Mouse (Mus musculus): ENCODE data around the gene Lefty2. TPM values are rescaled to one million over a fixed set of nuclear protein-coding genes. Genes with fewer than 3 reads are reported as not detected.
A peak's percentile ranks its signal among the peaks of the same experiment; 100 is the strongest.

Lefty2 gene
- polyA plus RNA-seq, 1 experiment from 2014 or later = 0.26 TPM

DNA sequence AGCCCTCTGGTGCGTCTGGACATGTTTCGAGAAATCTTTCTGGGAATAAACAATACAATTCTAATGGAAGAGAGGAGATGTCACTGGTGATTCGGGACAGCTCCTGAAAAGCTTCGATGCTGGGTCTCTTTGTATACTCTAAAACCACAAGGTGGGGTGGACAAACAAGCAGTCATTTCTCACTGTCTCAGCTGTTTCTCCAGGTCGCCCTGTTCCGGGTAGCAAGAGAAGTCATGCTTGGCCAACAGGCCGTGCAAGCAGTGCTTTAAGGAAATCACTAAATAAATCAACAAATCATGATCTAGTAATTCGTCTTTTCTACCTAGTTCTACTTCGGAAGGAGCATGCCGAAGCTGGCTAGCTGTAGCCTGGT, 10.7 kb downstream of the Lefty2 start:
- 38% methylated on average over 10 of the region's 10 CpGs for WGBS
- H3K9me3 ChIP-seq = no peaks in the 10 kb centered on the region
- peak overlapping the region; percentile 95 for H3K4me2 ChIP-seq
- peak; percentile 9; the same call in 1 of the 2 replicates for ATAC-seq (ENCODE audit: low FRiP score)
- H3K27ac ChIP-seq = no peak overlapping the region; the same call in 1 of the 2 replicates
- H3K27me3 ChIP-seq = no peaks in the 10 kb centered on the region
- H3K9ac ChIP-seq = peak overlapping the region; percentile 30
- H3K36me3 ChIP-seq = peaks cover 29% of the 10 kb centered on the region
- peak overlapping the region; percentile 85 for H3K4me3 ChIP-seq
- H3K4me1 ChIP-seq (replicated peaks) = peaks cover 25% of the 10 kb centered on the region

DNA sequence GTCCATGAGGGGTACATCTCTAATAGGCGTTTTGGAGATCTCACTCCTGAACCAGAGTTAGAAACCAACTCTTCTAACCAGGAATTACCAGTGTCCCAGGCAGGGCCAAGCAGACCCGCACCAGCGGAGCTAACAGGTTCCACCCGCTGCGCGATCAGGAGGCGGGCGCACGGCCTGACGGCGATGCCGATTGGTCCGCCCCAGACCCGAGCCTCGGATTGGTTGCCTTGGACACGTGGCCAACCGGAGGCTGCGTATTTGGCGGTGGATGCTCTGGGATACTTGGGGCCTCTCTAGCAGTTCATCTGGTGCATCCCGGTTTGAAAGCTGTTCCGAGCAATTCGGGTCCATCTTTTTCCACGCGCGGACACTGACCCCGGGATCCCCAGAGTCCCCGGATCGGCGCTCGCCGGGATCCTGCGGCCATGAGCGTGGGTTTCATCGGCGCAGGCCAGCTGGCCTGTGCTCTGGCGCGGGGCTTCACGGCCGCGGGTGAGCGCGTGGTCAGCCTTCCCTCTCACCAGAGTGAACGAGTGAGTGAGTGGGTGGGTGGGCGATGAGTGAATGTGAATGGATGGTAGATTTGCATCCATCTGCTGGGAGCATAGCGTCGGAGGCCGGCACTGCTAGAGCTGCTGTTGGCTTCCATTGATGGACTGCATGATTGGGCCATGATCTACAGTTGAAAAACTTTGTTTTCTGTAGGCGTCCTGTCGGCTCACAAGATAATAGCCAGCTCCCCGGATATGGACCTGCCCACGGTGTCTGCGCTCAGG, 11.3 kb downstream of the Lefty2 start, which contains the start of gene Pycr2:
Gene Pycr2, plus strand, starts transcription at position 255 of the 776 bp plus-strand sequence.
- ATAC-seq (ENCODE audit: low FRiP score) = peak; percentile 97
- Histone ChIP-seq H3K4me3 (peak within 1 kb of the TSS; percentile 85), H3K9me3 (no peaks in the 10 kb centered on the region), H3K9ac (peak within 1 kb of the TSS; percentile 94), H3K4me1 (replicated peaks) (peaks cover 25% of the 10 kb centered on the region), H3K27me3 (no peaks in the 10 kb centered on the region), H3K27ac (peak within 1 kb of the TSS; percentile 90), H3K4me2 (peak within 1 kb of the TSS; percentile 95), H3K36me3 (peaks cover 34% of the 10 kb centered on the region)
- under 1% methylated on average over 52 of the region's 52 CpGs for WGBS

DNA sequence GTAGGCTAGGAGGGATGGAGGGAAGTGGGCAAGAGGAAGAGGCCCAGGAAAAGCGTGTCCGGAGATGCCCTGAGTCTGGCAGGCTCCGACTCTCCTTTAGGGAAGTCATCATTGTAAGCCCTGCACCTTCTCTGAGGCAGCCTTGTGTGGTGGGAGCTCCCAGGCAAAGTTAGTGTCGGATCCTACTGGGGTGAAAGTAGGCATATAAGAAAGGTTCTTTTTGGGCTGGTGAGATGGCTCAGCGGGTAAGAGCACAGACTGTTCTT, 11.8 kb downstream of the Lefty2 start:
- no peaks in the 10 kb centered on the region for H3K27me3 ChIP-seq
- 5% methylated on average over 5 of the region's 5 CpGs for WGBS
- ATAC-seq (ENCODE audit: low FRiP score) = no peak; the same call in 1 of the 2 replicates

DNA sequence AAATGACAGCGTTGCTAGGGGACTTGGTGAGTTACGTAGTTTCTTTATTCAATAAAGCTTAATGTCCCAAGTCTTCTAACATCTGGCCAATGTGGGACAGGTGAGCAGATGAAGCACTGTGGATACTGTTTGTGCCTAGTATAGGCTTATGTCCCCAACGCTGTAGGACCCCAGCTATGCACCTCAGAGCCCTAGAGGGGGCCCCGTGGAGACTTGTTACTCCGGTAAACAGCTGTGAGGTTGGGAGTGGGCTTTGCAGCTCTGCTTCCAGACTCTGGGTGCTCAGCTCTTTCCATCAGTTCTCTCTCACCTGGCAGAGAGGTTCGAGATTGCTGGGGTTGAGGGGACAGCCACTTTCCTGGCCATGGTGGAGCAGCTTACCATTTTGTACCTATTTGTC, 12.4 kb downstream of the Lefty2 start:
- Histone ChIP-seq H3K4me2 (peak overlapping the region; percentile 95), H3K27me3 (no peaks in the 10 kb centered on the region), H3K36me3 (peaks cover 34% of the 10 kb centered on the region), H3K9ac (peak overlapping the region; percentile 94), H3K4me3 (peak overlapping the region; percentile 85), H3K9me3 (no peaks in the 10 kb centered on the region), H3K4me1 (replicated peaks) (peaks cover 25% of the 10 kb centered on the region), H3K27ac (no peak overlapping the region)
- WGBS = 70% methylated on average over 6 of the region's 6 CpGs
- ATAC-seq (ENCODE audit: low FRiP score) = no peak

More for the DNA sequence above, 11.8 kb downstream of the Lefty2 start:
- Histone ChIP-seq H3K4me3 (peak overlapping the region; percentile 85), H3K27ac (peak overlapping the region; percentile 90; the same call in 1 of the 2 replicates), H3K4me2 (peak overlapping the region; percentile 95), H3K4me1 (replicated peaks) (peaks cover 25% of the 10 kb centered on the region), H3K9ac (peak overlapping the region; percentile 94), H3K36me3 (peaks cover 34% of the 10 kb centered on the region), H3K9me3 (no peaks in the 10 kb centered on the region)

DNA sequence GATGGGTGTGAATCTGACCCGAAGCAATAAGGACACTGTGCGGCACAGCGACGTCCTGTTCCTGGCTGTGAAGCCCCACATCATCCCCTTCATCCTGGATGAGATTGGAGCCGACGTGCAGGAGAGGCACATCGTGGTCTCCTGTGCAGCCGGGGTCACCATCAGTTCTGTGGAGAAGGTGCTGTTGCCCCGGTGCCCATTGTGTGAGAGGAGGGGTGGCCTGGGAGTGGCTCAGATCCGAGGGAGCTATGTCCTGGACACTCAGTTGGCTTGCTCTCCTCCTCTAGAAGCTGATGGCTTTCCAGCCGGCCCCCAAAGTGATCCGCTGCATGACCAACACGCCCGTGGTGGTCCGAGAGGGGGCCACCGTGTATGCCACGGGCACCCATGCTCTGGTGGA, 13.0 kb downstream of the Lefty2 start:
- H3K4me1 ChIP-seq (replicated peaks) = peaks cover 25% of the 10 kb centered on the region
- H3K36me3 ChIP-seq = peaks cover 34% of the 10 kb centered on the region
- peak overlapping the region; percentile 85; the same call in 1 of the 2 replicates for H3K4me3 ChIP-seq
- 96% methylated on average over 17 of the region's 17 CpGs for WGBS
- no peak overlapping the region for H3K27ac ChIP-seq
- H3K27me3 ChIP-seq = no peaks in the 10 kb centered on the region
- ATAC-seq (ENCODE audit: low FRiP score) = no peak
- peak overlapping the region; percentile 95 for H3K4me2 ChIP-seq
- peak overlapping the region; percentile 94; the same call in 1 of the 2 replicates for H3K9ac ChIP-seq
- no peaks in the 10 kb centered on the region for H3K9me3 ChIP-seq

DNA sequence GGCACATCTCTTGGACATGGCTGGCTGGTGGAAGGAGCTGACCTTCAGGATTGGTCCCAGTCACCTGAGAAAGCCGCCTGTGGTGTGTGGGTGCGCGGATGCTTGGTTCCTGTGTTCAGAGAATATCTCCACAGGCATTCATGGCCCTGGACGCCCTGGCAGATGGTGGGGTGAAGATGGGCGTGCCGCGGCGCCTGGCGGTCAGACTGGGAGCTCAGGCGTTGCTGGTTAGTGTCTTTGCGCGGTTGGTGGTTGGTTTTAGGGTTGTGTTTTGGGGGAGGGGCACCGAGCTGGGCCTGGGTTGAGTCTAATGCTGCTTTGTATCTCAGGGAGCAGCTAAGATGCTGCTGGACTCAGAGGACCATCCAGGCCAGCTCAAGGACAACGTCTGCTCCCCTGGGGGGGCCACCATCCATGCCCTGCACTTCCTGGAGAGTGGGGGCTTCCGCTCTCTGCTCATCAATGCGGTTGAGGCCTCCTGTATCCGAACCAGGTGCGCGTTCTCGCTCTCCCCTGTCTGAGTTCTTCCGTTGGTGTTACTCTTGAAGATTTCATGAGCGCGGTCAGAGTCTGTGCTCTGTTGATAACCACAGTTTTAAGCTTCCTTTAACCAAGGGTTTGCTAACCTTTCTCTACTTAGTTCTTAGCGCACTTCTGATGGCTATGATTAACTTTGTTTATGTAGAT, 13.7 kb downstream of the Lefty2 start:
- Histone ChIP-seq H3K4me2 (no peak overlapping the region), H3K9ac (no peak overlapping the region)
- ATAC-seq (ENCODE audit: low FRiP score) = no peak

DNA sequence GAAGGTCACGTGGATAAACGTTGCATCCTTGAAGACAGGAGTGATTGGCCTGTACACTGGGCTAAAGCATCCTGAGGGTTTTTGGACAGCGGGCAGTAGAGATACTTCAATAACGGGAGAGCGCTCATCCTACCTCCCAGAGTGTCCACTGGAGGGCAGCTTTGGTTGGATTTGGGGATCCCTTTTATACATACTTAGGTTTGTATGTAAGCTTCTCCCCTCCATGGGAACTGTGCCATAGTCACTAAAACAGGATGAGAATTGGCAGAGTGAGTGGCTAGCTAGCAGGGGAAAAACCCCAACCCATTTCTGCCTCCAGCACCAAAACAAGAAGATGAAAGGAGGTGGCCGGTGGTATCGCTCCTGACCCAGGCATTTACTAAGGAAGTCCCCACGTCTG, 18.2 kb downstream of the Lefty2 start:
- ATAC-seq (ENCODE audit: low FRiP score) = no peak
- peaks cover 30% of the 10 kb centered on the region for H3K36me3 ChIP-seq
- no peaks in the 10 kb centered on the region for H3K27me3 ChIP-seq
- H3K4me3 ChIP-seq = no peak overlapping the region
- peaks cover 9% of the 10 kb centered on the region for H3K4me1 ChIP-seq (replicated peaks)
- H3K9ac ChIP-seq = no peak overlapping the region
- no peaks in the 10 kb centered on the region for H3K9me3 ChIP-seq
- H3K27ac ChIP-seq = no peak overlapping the region
- 52% methylated on average over 8 of the region's 8 CpGs for WGBS
- H3K4me2 ChIP-seq = no peak overlapping the region

More for the DNA sequence above, 13.7 kb downstream of the Lefty2 start:
- 0 out of 2 replicates have a peak overlapping the region, but pooled peaks have one; percentile 85 for H3K4me3 ChIP-seq
- H3K27ac ChIP-seq = no peak overlapping the region
- peaks cover 34% of the 10 kb centered on the region for H3K36me3 ChIP-seq
- H3K4me1 ChIP-seq (replicated peaks) = peaks cover 28% of the 10 kb centered on the region
- 97% methylated on average over 24 of the region's 24 CpGs for WGBS
- no peaks in the 10 kb centered on the region for H3K9me3 ChIP-seq
- no peaks in the 10 kb centered on the region for H3K27me3 ChIP-seq

DNA sequence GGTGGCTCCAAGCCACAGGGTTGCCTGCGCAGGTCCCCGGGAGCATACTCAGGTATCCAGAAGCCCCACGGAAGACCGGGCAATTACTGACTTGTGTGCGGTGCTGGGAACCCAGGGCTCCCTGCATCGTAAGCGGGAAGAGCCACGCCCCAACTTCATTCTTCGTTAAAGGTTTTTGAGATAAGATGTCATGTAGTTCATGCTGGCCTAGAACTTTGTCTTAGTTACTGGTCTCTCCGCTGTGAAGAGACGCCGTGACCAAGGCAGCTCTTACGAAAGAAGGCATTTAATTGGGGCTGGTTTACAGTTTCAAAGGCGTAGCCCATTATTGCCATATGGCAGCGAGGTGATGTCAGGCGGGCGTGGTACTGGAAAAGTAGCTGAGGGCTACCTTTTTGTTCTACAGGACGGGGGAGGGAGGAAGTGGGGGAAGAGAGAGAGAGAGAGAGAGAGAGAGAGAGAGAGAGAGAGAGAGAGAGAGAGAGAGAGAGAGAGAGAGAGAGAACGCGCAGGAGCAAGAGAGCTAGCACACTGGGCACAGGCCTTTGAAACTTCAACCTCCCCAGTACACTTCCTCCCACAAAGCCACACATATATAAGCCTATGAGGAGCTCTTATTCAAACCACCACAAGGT, 18.9 kb downstream of the Lefty2 start:
- Histone ChIP-seq H3K27me3 (no peaks in the 10 kb centered on the region), H3K4me1 (replicated peaks) (0 out of 2 replicates have a peak, but pooled peaks cover 3% of the 10 kb centered on the region), H3K4me2 (no peak overlapping the region), H3K36me3 (peaks cover 24% of the 10 kb centered on the region), H3K4me3 (no peak overlapping the region), H3K9ac (no peak overlapping the region), H3K27ac (no peak overlapping the region), H3K9me3 (no peaks in the 10 kb centered on the region)
- WGBS = 64% methylated on average over 20 of the region's 20 CpGs
- no peak for ATAC-seq (ENCODE audit: low FRiP score)

DNA sequence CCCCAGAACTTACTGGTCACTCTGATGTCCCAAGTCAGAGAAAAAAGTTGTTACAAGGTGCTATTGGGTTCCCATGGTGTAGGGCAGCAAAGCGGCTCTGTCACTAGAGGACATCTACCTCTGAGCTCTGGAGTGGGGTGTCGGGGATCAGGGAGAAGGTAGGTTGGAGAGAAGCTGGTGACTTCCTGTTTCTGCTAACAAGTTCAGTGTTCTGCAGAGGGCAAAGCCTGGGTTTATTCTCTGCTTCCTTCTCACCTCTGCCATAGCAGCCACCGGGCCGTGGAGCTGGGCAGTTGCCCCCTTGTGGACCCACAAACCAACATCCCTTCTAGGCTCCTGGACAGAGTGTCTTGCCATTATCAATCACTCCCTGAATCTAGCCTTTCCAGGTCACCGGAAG, 19.9 kb downstream of the Lefty2 start:
- 0 out of 2 replicates have a peak, but pooled peaks cover 3% of the 10 kb centered on the region for H3K4me1 ChIP-seq (replicated peaks)

DNA sequence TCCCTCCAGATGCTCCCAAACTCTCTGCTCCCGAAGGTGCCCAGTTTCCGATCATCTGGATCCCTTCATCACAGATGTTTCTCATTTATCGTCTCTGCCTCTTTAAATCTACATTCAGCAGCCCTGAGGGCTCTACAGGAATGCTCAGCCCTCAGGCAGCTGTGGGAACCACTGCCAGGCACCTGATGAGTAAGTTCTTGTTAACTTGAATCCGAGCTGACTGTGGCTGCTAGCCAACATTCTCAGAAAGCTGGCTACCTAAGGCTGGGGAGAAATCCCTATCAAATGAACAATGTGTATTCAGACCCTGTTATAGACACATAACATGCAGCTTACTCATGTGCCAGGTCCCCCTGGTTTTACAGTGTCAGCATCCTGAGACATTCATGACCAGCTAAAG, 20.9 kb downstream of the Lefty2 start:
- ATAC-seq (ENCODE audit: low FRiP score) = no peak
- no peak overlapping the region for H3K4me3 ChIP-seq
- 0 out of 2 replicates have a peak, but pooled peaks cover 3% of the 10 kb centered on the region for H3K4me1 ChIP-seq (replicated peaks)
- H3K27me3 ChIP-seq = no peaks in the 10 kb centered on the region
- peaks cover 4% of the 10 kb centered on the region; the same call in 1 of the 2 replicates for H3K36me3 ChIP-seq
- no peak overlapping the region for H3K27ac ChIP-seq
- no peak overlapping the region for H3K4me2 ChIP-seq
- H3K9ac ChIP-seq = no peak overlapping the region
- WGBS = 66% methylated on average over 4 of the region's 4 CpGs
- no peaks in the 10 kb centered on the region for H3K9me3 ChIP-seq

More for the DNA sequence above, 19.9 kb downstream of the Lefty2 start:
- H3K36me3 ChIP-seq = peaks cover 14% of the 10 kb centered on the region
- H3K27me3 ChIP-seq = no peaks in the 10 kb centered on the region
- H3K9me3 ChIP-seq = no peaks in the 10 kb centered on the region
- no peak for ATAC-seq (ENCODE audit: low FRiP score)
- 85% methylated on average over 5 of the region's 5 CpGs for WGBS
- H3K4me3 ChIP-seq = no peak overlapping the region
- no peak overlapping the region for H3K4me2 ChIP-seq
- no peak overlapping the region for H3K27ac ChIP-seq
- H3K9ac ChIP-seq = no peak overlapping the region

DNA sequence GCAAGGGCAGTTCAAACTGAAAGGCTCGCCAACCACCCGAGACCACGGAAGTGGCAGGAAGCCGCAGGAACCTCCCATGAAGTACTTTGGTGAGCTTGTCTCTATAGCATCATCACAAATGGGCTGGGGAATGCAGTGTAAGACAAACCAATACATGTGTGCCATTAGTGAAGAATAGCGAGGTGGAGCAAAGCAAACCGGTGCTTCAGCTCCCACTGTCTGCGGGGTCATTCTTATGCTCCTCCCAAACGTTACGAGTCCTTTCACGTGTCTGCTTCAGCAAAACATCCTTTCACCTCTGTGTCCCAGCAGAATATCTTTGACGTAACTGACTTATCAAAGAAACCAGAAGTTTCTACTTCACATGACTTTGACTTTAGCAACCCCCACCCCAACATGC, 23.5 kb downstream of the Lefty2 start:
- no peak for ATAC-seq (ENCODE audit: low FRiP score)
- 88% methylated on average over 11 of the region's 11 CpGs for WGBS
- no peak overlapping the region for H3K4me3 ChIP-seq

DNA sequence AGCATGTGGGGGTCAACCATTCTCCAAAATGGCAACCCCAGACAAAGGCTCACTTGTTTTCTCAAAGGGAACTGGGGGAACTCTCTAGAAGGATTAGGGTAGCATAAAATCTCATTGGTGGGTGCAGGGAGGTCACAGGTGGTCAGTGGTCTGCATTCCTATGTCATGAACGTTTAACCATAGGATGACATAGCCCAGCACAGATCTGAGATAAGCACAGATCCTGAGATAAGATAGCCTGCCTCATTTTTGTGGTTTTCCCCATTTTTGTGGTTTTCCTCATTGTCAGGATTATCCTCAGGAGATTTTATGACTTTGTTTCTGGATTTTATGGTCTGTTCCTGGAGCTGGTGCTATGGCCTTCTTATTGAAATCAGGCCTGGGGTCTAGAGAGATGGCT, 24.1 kb downstream of the Lefty2 start:
- Histone ChIP-seq H3K27me3 (no peaks in the 10 kb centered on the region), H3K36me3 (no peaks in the 10 kb centered on the region), H3K9ac (no peak overlapping the region), H3K4me2 (no peak overlapping the region), H3K4me3 (no peak overlapping the region), H3K4me1 (replicated peaks) (no peaks in the 10 kb centered on the region), H3K27ac (no peak overlapping the region), H3K9me3 (no peaks in the 10 kb centered on the region)
- ATAC-seq (ENCODE audit: low FRiP score) = no peak
- WGBS = 70% methylated on average over 1 of the region's 1 CpGs

More for the DNA sequence above, 23.5 kb downstream of the Lefty2 start:
- H3K36me3 ChIP-seq = no peaks in the 10 kb centered on the region
- H3K4me2 ChIP-seq = no peak overlapping the region
- H3K4me1 ChIP-seq (replicated peaks) = 0 out of 2 replicates have a peak, but pooled peaks cover 3% of the 10 kb centered on the region
- no peaks in the 10 kb centered on the region for H3K9me3 ChIP-seq
- no peak overlapping the region for H3K27ac ChIP-seq
- H3K9ac ChIP-seq = no peak overlapping the region
- no peaks in the 10 kb centered on the region for H3K27me3 ChIP-seq
